Mouse (Mus musculus): ENCODE measurements around the gene Vgll4.

DNA sequence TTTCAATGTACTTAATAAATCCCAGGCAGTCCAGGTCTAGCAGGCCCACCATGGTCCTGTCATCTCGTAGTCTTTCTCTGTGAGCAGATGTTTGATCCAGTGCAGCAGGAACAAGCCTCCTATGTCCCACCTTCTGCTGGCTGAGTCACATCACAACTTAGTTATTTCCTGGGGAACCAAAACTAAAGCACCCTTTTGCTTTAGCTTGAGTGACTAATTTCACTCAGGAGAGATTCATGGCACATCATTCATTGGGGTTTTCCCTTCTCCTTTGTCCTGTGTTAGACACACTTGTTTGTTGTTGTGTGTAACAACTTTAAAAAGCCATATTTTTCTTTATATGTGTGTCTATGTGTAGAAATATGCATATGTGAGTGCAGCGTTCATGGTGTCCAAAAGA is 126.9 kb downstream of the Vgll4 start:
- peak; percentile 31; the same call in 1 of the 2 replicates for TF ChIP-seq CTCF (IDR thresholded peaks at IDR 0.05; ENCODE audit: low read depth)
- no peak for TF ChIP-seq EP300 (IDR thresholded peaks at IDR 0.05; ENCODE audit: low read depth)

Measured in liver, embryonic 14.5 days (tissue).